Mouse (Mus musculus) regulatory T cell (primary cell): Measurements from ENCODE around the gene 1810009J06Rik.
"Not testable (repeated sequence)": the region's sequence is repeated elsewhere in the genome, so short reads cannot be mapped to it uniquely, and the experiment has no call there.

Experiments used
- in situ Hi-C: fragments of 300-600 bp; cut with MboI, MseI; formaldehyde crosslinking; loops from one replicate; pipeline ENCODE4 v1.15.1; 2025; ENCODE audit warnings: high pct_unique_total_duplicates

The 1810009J06Rik gene

GRCm38 (mm10) chr6:40964454-40964853, at the start of gene 1810009J06Rik:
Gene 1810009J06Rik (plus strand): TSS chr6:40964754.
- in situ Hi-C loops, result loop anchor here (5.0 kb wide), 1 partner anchor 38 kb away; no protein-coding TSS in a partner anchor

- in situ Hi-C loops, result loop anchor here (10.0 kb wide), 1 partner anchor 1645 kb away; no protein-coding TSS in a partner anchor
Observed at GRCm38 (mm10) chr6:40919954-40920353, 44.6 kb upstream of the 1810009J06Rik start.

- in situ Hi-C loops, result no loop called here
Observed at GRCm38 (mm10) chr6:40940457-40940856, 24.1 kb upstream of the 1810009J06Rik start, which contains the start of gene 1700074P13Rik. Gene 1700074P13Rik (minus strand): TSS chr6:40940557.

GRCm38 (mm10) chr6:40951770-40952169, 12.8 kb upstream of the 1810009J06Rik start, which contains the start of gene Gm4744:
Gene Gm4744 (minus strand): TSS chr6:40951870.
- in situ Hi-C loops, result no loop called here

- in situ Hi-C loops, result no loop called here
Observed at GRCm38 (mm10) chr6:40953716-40954115, 10.8 kb upstream of the 1810009J06Rik start.

- in situ Hi-C loops, result not testable (repeated sequence)
Observed at GRCm38 (mm10) chr6:40999379-40999778, 34.8 kb downstream of the 1810009J06Rik start, which contains the start of gene Gm2663. Gene Gm2663 (minus strand): TSS chr6:40999479.

- in situ Hi-C loops, result no loop called here
Observed at GRCm38 (mm10) chr6:41015065-41015464, 50.5 kb downstream of the 1810009J06Rik start.
